Mouse (Mus musculus) ES-E14 (cell line): ENCODE results near the gene Crybg2.

Source experiments
- CHD2 ChIP-seq: IDR thresholded peaks from 2 replicates; pipeline ENCODE4 v1.6.1; 2014; ENCODE audit warnings: mild to moderate bottlenecking, low read depth, low read length, inconsistent platforms
- HCFC1 ChIP-seq: IDR thresholded peaks from 2 replicates; pipeline ENCODE4 v1.6.1; 2012; ENCODE audit warnings: low read length, inconsistent platforms, borderline replicate concordance; ENCODE audit not compliant: insufficient read depth
- MAFK ChIP-seq: IDR thresholded peaks from 2 replicates; pipeline ENCODE4 v1.6.1; 2014; ENCODE audit warnings: mild to moderate bottlenecking, low read depth, low read length, inconsistent platforms; ENCODE audit not compliant: insufficient read depth
- ZC3H11A ChIP-seq: IDR thresholded peaks from 2 replicates; pipeline ENCODE4 v1.6.1; 2012; ENCODE audit warnings: low read depth, mild to moderate bottlenecking, inconsistent platforms, low read length, borderline replicate concordance

DNA sequence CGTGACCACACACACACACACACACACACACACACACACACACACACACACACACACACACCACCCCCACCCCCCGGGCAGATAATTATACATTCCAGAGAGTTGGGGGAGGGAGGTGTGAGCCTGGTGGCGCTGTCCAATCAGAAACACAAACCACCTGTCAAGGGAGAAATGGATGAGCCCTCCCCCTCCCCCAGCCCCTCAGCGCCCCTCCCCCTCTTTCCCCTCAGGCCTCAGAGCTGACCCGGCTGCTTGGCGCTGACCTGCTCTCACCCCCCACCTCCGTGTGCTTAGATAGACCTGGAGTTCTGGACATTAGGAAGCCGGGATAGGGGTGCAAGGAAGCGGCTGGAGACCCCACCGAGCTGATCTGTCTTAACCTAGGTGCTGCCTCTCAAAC lies 41.4 kb upstream of the Crybg2 start:
- TF ChIP-seq HCFC1 (no peak), MAFK (no peak), ZC3H11A (no peak), CHD2 (no peak)
